Mouse (Mus musculus): Measurements from ENCODE around the gene Shank1. TPM values are rescaled to one million over a fixed set of nuclear protein-coding genes. Genes with fewer than 3 reads are reported as not detected.

Shank1 gene
- total and polyA plus RNA-seq, 3 experiments = 0.12 to 3.9 TPM; not detected in 1

DNA sequence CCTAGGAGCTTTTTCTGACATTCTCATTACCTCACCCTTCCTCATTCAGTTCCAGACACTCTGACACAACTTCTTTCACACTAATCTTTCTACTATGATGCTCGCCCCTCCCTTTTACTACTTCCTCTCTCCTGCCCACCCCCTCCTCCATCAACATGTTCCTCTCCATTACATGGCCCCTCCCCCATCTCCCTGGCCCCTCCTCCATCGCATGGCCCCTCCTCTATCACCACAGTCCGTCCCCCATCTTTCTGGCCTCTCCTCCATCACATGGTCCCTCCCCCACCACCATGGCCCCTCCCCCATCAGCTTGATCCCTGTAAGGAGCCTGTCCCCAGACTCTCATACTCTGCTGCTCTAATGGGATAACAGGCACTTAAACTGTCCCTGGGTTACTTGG lies 39.0 kb downstream of the Shank1 start:
- TF ChIP-seq ETS1 (IDR thresholded peaks at IDR 0.05; ENCODE audit: low read depth, low read length) (0 out of 2 replicates have a peak, but pooled peaks have one; percentile 32), USF1 (IDR thresholded peaks at IDR 0.05; ENCODE audit: low read depth, low read length) (peak; percentile 58; the same call in 1 of the 2 replicates), E2F4 (IDR thresholded peaks at IDR 0.05; ENCODE audit: borderline replicate concordance, low read depth, low read length) (no peak)
- Histone ChIP-seq H3K9ac (ENCODE audit: control insufficient read depth, low read depth, low read length, poor library complexity, severe bottlenecking) (no peak overlapping the region), H3K36me3 (ENCODE audit: control insufficient read depth in 1 of 2, insufficient read depth in 2 of 2, low read length in 2 of 2) (no peaks in the 10 kb centered on the region), H3K9me3 (replicated peaks; ENCODE audit: insufficient read depth, low read length) (no peaks in the 10 kb centered on the region), H3K4me1 (ENCODE audit: control insufficient read depth in 1 of 2, insufficient read depth in 2 of 2, low read length in 2 of 2) (peaks cover 0 to 10% of the 10 kb centered on the region in 2 experiments; a peak in 2 of 4 replicates), H3K4me3 (ENCODE audit: control insufficient read depth in 1 of 2, insufficient read depth in 1 of 2, low read depth in 2 of 2, low read length in 2 of 2) (no peak overlapping the region), H3K27me3 (ENCODE audit: control insufficient read depth in 1 of 2, insufficient read depth in 2 of 2, low read length in 2 of 2) (no peaks in the 10 kb centered on the region), H3K27ac (ENCODE audit: control insufficient read depth, low read depth, low read length) (no peak overlapping the region), H3K79me2 (ENCODE audit: control insufficient read depth, insufficient read depth, low read length, poor library complexity) (no peaks in the 10 kb centered on the region)
- DNase-seq (ENCODE audit: low read depth, low spot score) = peak; percentile 72

DNA sequence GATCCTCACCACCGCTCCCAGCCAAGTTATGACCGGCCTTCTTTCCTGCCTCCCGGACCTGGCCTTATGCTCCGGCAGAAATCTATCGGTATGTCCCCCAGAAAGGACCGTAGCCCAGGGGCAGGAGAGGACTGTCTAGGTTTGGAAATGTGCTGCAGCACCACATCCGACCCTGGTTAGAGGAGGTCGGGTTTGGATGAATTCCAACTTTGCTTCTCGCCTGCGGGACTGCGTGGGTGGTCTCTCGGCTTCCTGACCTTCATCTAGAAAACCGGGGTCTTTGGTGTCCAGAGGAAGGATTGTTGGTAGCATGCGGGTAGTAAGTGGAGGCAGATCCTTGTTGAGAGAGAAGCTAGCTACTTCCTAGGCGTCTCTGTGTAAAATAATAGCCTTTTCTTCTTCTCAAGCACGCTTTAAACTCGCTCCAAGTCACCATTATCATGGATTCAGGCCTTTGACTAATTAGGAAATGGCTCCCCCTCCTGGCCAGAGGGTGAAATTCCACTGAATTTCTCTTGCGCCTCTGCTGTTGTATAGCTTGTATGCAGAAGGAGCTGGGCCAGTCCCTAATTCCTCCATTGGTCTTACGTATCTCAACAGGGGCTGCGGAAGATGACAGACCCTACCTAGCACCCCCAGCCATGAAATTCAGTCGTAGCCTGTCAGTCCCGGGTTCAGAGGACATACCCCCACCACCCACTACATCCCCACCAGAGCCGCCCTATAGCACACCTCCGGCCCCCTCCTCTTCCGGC lies 41.1 kb downstream of the Shank1 start:
- Histone ChIP-seq H3K79me2 (ENCODE audit: control insufficient read depth, insufficient read depth, low read length, poor library complexity) (no peaks in the 10 kb centered on the region), H3K27me3 (ENCODE audit: control insufficient read depth in 1 of 2, insufficient read depth in 2 of 2, low read length in 2 of 2) (no peaks in the 10 kb centered on the region), H3K27ac (ENCODE audit: control insufficient read depth, low read depth, low read length) (no peak overlapping the region), H3K9me3 (replicated peaks; ENCODE audit: insufficient read depth, low read length) (no peaks in the 10 kb centered on the region), H3K9ac (ENCODE audit: control insufficient read depth, low read depth, low read length, poor library complexity, severe bottlenecking) (no peak overlapping the region), H3K36me3 (ENCODE audit: control insufficient read depth in 1 of 2, insufficient read depth in 2 of 2, low read length in 2 of 2) (0 out of 4 replicates have a peak, but pooled peaks cover 0 to under 1% of the 10 kb centered on the region in 2 experiments), H3K4me1 (ENCODE audit: control insufficient read depth in 1 of 2, insufficient read depth in 2 of 2, low read length in 2 of 2) (peaks cover 0 to 11% of the 10 kb centered on the region in 2 experiments; a peak in 2 of 4 replicates), H3K4me3 (ENCODE audit: control insufficient read depth in 1 of 2, insufficient read depth in 1 of 2, low read depth in 2 of 2, low read length in 2 of 2) (no peak overlapping the region)
- DNase-seq (ENCODE audit: low read depth, low spot score) = peak; percentile 76
- peak; percentile 52 to 90 (median 80); a peak in 5 of 6 replicates for TF ChIP-seq CTCF (IDR thresholded peaks at IDR 0.05 in 2 of 3, conservative IDR thresholded peaks at IDR 0.05 in 1 of 3; ENCODE audit: control insufficient read depth in 1 of 3, insufficient read depth in 1 of 3, low read depth in 2 of 3, low read length in 3 of 3, poor library complexity in 1 of 3, severe bottlenecking in 1 of 3)
- TF ChIP-seq MYB (IDR thresholded peaks at IDR 0.05; ENCODE audit: low read depth, low read length) = no peak
- TF ChIP-seq SMC3 (IDR thresholded peaks at IDR 0.05; ENCODE audit: low read depth, low read length) = peak; percentile 82
- no peak for TF ChIP-seq ZMIZ1 (IDR thresholded peaks at IDR 0.05; ENCODE audit: low read depth, low read length)
- peak; percentile 86 for TF ChIP-seq RAD21 (IDR thresholded peaks at IDR 0.05; ENCODE audit: low read depth, low read length)
- no peak for TF ChIP-seq MAX (IDR thresholded peaks at IDR 0.05; ENCODE audit: low read length)
- TF ChIP-seq KAT2A (conservative IDR thresholded peaks at IDR 0.05; ENCODE audit: low read depth, low read length) = no peak
- no peak for TF ChIP-seq TAL1 (IDR thresholded peaks at IDR 0.05; ENCODE audit: low read length)
- peak; percentile 74 for TF ChIP-seq ZC3H11A (IDR thresholded peaks at IDR 0.05; ENCODE audit: low read depth, low read length)
- no peak for TF ChIP-seq ETS1 (IDR thresholded peaks at IDR 0.05; ENCODE audit: low read depth, low read length)
- TF ChIP-seq SIN3A (IDR thresholded peaks at IDR 0.05; ENCODE audit: low read length) = no peak
- TF ChIP-seq TCF12 (IDR thresholded peaks at IDR 0.05; ENCODE audit: low read depth, low read length) = 0 out of 2 replicates have a peak, but pooled peaks have one; percentile 7
- TF ChIP-seq MAZ (IDR thresholded peaks at IDR 0.05; ENCODE audit: low read depth, low read length) = no peak
- TF ChIP-seq MXI1 (IDR thresholded peaks at IDR 0.05; ENCODE audit: low read depth, low read length) = no peak
- TF ChIP-seq USF2 (IDR thresholded peaks at IDR 0.05; ENCODE audit: borderline replicate concordance in 1 of 2, insufficient read depth in 1 of 2, low read depth in 1 of 2, low read length in 2 of 2) = no peak
- no peak for TF ChIP-seq EP300 (IDR thresholded peaks at IDR 0.05; ENCODE audit: low read depth in 1 of 2, low read length in 2 of 2)
